Mouse (Mus musculus) B cell, adult 67 days (primary cell): Measurements from ENCODE around the gene Kirrel. TPM values are rescaled to one million over a fixed set of nuclear protein-coding genes. Genes with fewer than 3 reads are reported as not detected.

Source experiments
- total RNA-seq, 2 experiments: library from RNA; stranded (reverse); gene quantifications; 4 replicates each; pipeline ENCODE4 v1.2.4; 2023

The Kirrel gene
- not detected for total RNA-seq

GRCm38 (mm10) chr3:87174096-87174768, at the start of gene Kirrel:
Gene Kirrel, minus strand, starts transcription at chr3:87174747.

Other genes starting within 250 kb of the Kirrel start
- 100 to 1,000 TPM in 1 of 2 experiments, 10 to 100 TPM in 1; 96.0 to 128 TPM for gene Cd1d1, start 175.3 kb downstream of the Kirrel start, total RNA-seq
- gene Fcrls, start 89.0 kb upstream of the Kirrel start, total RNA-seq: not detected
- 1 to 10 TPM in 1 of 2 experiments, under 1 TPM in 1; 0.80 to 1.6 TPM for gene Cd5l, start 183.1 kb upstream of the Kirrel start, total RNA-seq
- 100 to 1,000 TPM; 384 to 420 TPM for gene Fcrl1, start 201.6 kb upstream of the Kirrel start, total RNA-seq